Mouse (Mus musculus): ENCODE measurements at regions not wholly inside any gene's neighbourhood (a gene's known extent, or its start where the extent isn't known, plus 50 kb on each side); places are given as distances from the start of the nearest gene placed in this dataset.
A peak's percentile ranks its signal among the peaks of the same experiment; 100 is the strongest.

GRCm38 (mm10) chr12:27065011-27065517 is 277.3 kb downstream of the Sox11 start:
- DNase-seq (ENCODE audit: extremely low spot score in 1 of 2, low spot score in 1 of 2), result peak in 1 of 2 experiments; percentile 6

DNA sequence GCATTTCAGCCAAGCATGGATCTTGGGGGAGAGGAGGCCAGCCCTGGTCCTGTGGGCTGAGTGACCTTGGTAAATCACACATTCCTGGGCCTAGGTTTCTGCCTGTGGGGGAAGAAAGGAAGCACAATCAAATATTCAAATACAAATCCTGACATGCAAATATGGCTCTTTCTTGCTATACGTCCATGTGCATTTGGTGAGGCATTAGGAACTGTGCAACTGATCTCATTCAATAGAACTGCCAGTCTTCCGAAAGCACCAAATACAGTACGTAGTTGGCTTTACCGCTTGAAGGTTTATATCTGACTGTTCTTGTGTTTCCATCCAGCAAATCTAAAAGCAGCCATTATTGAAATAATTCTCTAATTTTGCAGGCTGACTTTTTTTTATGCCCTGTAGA is 278.9 kb downstream of the Sox11 start:
- DNase-seq (ENCODE audit: extremely low spot score in 1 of 2, low spot score in 1 of 2), result no peak

DNA sequence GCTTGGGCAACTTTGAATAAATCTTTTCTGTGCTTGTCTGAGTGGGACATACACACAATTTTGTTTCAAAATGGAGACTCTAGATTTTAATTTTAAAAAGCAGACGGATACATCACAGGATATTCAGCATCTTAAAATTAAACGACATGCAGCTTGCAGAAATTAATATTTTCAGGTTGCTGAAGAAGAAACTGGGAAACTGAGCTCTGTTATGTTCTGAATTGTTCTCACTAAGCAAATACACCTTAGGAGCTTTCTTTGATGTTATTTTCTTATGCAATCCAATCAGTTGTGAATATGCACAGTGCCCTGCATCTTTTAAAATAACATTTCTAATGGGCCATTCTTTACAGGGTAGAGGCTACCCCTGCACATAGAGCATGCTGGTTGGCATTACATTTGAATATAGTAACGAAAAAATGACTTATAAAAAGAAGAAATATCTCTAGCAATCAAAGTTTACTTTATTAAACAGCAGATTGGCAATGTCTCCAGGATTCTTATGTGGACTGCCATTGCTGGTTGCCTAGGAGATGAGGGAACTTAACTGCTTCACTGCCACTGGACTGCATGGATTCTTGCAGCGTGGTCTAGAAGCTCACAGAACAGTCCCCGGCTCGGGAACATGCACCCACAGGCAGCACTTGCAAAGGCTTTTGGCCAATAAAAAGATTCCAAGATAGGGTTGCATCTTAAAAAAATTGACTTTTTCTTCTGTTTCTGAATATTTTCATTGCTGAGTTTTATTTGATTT is 279.7 kb downstream of the Sox11 start:
- no peak for DNase-seq (ENCODE audit: extremely low spot score in 1 of 2, low spot score in 1 of 2)

DNA sequence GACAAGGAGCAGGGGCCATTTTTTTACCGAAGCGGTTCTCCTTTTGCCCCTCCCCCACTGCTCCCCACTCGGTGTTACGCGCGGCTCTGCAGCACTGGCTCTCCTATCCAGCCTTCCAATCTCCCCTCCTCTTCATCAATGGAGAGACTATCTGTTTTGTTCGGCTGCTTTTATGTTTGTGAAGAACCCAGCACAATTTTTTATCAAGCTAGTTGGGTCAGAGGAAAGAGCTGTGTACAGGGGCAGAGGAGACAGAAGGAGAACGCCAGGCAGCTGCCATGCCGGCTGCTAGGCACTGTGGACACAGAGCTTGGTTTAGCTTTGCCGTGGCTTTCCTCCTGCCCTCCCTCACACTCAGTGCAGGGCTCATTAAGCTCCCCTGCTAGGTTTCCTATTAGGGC is 280.3 kb downstream of the Sox11 start:
- peak in 1 of 2 experiments; percentile 60 for DNase-seq (ENCODE audit: extremely low spot score in 1 of 2, low spot score in 1 of 2)

- peak in 1 of 2 experiments; percentile 51 for DNase-seq (ENCODE audit: extremely low spot score in 1 of 2, low spot score in 1 of 2)
Measured at GRCm38 (mm10) chr12:27060899-27061762, 281.2 kb downstream of the Sox11 start.

GRCm38 (mm10) chr12:27059885-27060284 is 282.5 kb downstream of the Sox11 start:
- DNase-seq (ENCODE audit: extremely low spot score in 1 of 2, low spot score in 1 of 2), result peak in 1 of 2 experiments; percentile 63

GRCm38 (mm10) chr12:27054411-27054810 is 288.0 kb downstream of the Sox11 start:
- no peak for DNase-seq (ENCODE audit: extremely low spot score in 1 of 2, low spot score in 1 of 2)

DNA sequence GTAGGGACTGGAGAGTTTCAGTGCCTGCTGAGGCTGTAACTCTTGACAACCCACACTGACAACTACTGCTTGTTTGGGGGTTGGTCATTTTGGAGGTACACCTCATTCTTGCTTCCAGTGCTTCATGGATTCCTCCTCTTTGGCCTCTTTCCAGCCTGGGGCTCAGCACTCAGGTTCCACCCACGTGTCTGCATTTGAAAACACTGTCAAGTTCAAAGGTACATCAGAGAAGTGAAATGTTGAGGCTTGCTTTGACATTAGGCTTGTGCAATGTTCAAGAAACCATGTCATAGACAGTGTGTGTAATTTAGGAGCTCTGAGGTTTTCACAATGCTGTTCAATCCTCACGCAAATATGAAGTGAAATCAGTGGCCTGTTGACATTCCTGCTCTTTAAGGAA is 304.5 kb downstream of the Sox11 start:
- no peak for DNase-seq (ENCODE audit: extremely low spot score in 1 of 2, low spot score in 1 of 2)

DNA sequence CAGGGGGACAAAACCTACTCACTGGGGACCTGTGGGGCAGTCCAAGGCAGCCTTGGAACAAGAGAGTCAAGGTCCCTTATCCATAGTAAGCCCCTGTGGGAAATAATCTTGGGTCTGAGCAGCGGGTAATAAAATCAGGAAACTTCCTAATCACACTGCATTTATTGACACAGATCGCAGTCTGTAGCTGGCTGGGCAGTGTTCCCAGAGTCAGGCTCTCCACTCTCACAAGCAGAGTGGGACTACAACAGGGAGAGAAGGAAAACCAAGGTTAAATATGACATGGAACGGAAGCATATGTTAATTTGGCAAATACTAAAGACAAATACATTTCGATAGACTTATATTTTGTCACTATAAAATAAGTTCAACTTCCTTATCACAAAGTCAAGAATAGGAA is 322.6 kb downstream of the Sox11 start:
- no peak for DNase-seq (ENCODE audit: extremely low spot score in 1 of 2, low spot score in 1 of 2)

GRCm38 (mm10) chr12:27018366-27018765 is 324.0 kb downstream of the Sox11 start:
- no peak for DNase-seq (ENCODE audit: extremely low spot score in 1 of 2, low spot score in 1 of 2)

GRCm38 (mm10) chr12:26999287-26999686 is 343.1 kb downstream of the Sox11 start:
- no peak for DNase-seq (ENCODE audit: extremely low spot score in 1 of 2, low spot score in 1 of 2)

DNA sequence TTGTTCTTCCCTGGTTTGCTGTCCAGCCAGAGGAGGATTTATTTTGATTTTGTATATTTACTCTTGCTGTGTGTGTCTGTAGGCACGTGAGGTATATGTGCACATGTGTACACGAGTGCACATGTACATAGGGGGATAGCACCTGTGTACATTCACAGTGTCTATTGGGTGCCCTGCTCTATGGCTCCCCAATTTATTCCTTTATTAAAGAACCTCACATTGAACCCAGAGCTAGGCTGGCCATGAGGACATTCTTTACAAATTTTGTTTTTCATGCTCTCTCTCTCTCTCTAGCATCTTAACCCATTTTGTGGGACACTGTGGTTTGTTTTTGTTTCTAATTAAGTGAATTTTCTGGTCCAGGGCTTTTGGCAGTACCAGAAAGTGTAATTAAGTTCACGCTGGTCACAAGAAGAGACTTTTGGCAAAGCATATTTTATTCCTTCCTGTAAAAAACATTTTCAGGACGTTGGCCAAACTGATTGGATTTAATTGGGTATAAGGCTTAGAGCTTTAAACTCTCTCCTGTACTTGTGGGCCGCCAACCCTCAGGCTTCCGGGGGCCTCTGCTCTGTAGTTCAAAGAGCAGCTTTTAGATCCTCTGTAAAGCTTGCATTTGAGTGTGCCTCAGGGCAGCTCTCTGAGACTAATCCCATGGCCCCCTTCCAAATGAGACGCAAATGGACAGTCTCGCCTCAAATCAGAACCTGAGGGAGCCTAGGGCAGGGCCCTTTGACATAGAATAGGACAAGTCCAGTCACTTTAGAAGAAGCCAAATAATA is 365.9 kb downstream of the Sox11 start:
- no peak for DNase-seq (ENCODE audit: extremely low spot score in 1 of 2, low spot score in 1 of 2)

DNA sequence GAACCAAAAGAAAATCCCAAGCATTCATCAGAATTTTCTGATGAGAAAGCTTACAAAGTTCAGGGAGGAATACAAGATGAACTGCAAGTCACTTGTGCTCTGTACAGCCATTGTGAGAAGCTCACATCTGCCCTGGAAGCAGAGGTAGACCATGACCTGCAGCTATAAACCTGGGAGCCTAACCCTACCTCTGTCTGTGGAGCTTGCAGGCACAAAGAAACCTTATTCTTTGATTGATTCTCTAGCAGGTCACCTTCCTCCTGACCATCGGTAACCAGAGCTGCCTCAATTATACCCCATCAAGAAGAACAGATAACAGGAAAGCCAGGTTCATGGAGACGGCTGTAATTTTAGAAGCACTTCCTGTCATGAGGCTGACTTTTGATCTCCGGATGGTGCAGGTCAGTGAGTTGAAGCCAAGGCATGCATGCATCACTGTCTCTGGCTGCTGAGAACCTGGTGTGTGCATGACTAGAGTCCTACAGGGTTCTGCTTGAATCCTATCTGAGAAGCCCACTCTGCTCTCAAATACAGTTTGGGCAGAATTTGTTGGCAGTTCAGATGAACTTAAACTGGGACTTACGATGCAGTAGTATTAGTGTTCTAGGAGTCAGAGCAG is 369.8 kb downstream of the Sox11 start:
- no peak for DNase-seq (ENCODE audit: extremely low spot score in 1 of 2, low spot score in 1 of 2)

DNA sequence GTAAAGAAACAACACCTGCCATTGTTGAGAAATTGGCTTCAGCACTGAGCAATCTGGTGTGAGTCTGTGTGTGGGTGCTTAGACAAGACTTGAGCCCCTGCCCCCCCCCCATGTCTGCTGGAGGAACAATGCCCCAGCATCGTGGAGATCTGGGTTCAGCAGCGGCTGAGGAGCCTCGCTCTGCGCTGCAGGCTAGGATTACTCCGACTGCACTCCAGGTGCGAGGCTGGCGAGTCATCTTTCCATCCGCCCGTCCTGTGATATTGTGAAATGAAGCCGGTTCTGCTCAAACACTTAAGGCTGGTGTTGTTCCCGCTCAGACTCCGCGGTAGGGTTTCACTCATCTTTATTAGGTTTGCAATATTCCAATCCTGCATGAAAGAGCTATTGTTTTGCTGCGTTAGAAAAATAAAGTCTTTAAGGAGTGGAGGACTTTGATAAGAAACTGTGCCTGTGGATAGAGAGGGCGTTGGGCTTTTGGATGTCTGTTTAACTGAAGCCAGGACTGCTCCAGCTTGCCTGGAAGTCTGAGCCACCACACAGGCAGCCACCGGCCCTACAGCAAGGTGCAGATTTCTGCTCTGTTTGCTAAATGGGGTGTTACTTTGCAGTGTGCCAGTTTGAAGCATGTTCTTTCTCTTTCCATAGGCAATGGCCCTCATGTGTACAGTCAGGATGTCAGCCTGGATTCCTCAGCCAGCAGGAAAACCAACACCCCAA is 375.2 kb downstream of the Sox11 start:
- DNase-seq (ENCODE audit: extremely low spot score in 1 of 2, low spot score in 1 of 2), result no peak

GRCm38 (mm10) chr12:26963917-26964316 is 378.5 kb downstream of the Sox11 start:
- DNase-seq (ENCODE audit: extremely low spot score in 1 of 2, low spot score in 1 of 2), result no peak

GRCm38 (mm10) chr12:26939831-26940230 is 402.5 kb downstream of the Sox11 start:
- no peak for DNase-seq (ENCODE audit: extremely low spot score in 1 of 2, low spot score in 1 of 2)

GRCm38 (mm10) chr12:26937836-26938235 is 404.5 kb downstream of the Sox11 start:
- DNase-seq (ENCODE audit: extremely low spot score in 1 of 2, low spot score in 1 of 2), result no peak

DNA sequence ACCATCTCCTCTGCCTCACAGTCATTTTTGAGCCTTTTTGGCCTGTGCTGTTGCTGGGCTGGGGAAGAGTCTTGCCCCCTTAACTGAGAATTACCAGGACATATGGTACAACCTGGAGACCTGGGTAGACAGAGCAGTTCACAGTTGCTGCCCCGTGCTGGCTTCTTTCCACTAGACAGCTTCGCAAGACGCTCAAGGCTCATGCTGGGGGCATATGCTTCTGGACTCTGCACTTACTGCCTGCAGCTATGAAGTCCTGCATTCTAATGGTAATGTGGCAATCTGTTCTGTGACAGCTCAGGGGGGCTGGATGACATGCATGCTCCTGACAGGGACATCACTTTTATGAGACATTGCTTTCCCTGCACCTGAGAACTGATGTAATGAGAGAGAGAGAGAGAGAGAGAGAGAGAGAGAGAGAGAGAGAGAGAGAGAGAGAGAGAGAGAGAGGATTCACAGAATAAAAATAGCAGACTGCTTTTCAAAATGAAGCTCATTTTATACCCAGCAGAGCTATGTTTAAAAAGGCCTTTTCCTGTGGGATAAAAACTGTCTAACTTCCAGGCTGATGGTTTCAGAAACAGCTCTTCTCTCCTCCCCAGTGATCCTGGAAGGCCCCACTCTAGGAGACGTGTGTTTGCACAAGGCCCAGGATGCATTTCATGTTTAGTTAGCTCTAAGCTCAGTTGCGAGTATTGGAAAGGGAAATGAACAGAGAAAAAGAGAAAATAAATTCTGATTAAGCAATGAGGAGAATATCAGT is 405.5 kb downstream of the Sox11 start:
- no peak for DNase-seq (ENCODE audit: extremely low spot score in 1 of 2, low spot score in 1 of 2)
